Mouse (Mus musculus) MEL (cell line): Measurements from ENCODE around the gene Ccdc88b. TPM values are rescaled to one million over a fixed set of nuclear protein-coding genes. Genes with fewer than 3 reads are reported as not detected.

Source experiments
- DNase-seq: peaks from one replicate; pipeline ENCODE4 v3.0.0; 2011; ENCODE audit warnings: low read depth, low spot score
- H3K27ac ChIP-seq: 2 replicates; pipeline ENCODE4 v1.5.1; 2012; ENCODE audit warnings: low read depth, mild to moderate bottlenecking, control low read depth, low read length, moderate library complexity; ENCODE audit not compliant: control insufficient read depth
- H3K27me3 ChIP-seq, 2 experiments: fragments of 150-350 bp in 1 of 2; sonication (generic) in 1 of 2; 2 replicates each; pipeline ENCODE4 v1.6.1; 2012; ENCODE audit warnings: low read length in 2 of 2, mild to moderate bottlenecking in 2 of 2, improper control_type of control experiment in 1 of 2, moderate library complexity in 1 of 2; ENCODE audit not compliant: insufficient read depth in 2 of 2, control insufficient read depth in 1 of 2
- H3K36me3 ChIP-seq, 2 experiments: 2 replicates each; pipeline ENCODE4 v1.6.1; 2012 to 2014; ENCODE audit warnings: low read length in 2 of 2, improper control_type of control experiment in 1 of 2, inconsistent platforms in 1 of 2, mild to moderate bottlenecking in 1 of 2; ENCODE audit not compliant: insufficient read depth in 2 of 2, control insufficient read depth in 1 of 2
- H3K4me1 ChIP-seq, 2 experiments: fragments of 150-350 bp in 1 of 2; sonication (generic) in 1 of 2; 2 replicates each; pipeline ENCODE4 v1.6.1; 2012; ENCODE audit warnings: low read length in 2 of 2, improper control_type of control experiment in 1 of 2, mild to moderate bottlenecking in 1 of 2; ENCODE audit not compliant: insufficient read depth in 2 of 2, control insufficient read depth in 1 of 2
- H3K4me3 ChIP-seq, 2 experiments: fragments of 150-350 bp in 1 of 2; sonication (generic) in 1 of 2; 2 replicates each; pipeline ENCODE4 v1.5.1; 2012; ENCODE audit warnings: low read depth in 2 of 2, low read length in 2 of 2, mild to moderate bottlenecking in 2 of 2, moderate library complexity in 2 of 2, control low read depth in 1 of 2, improper control_type of control experiment in 1 of 2; ENCODE audit not compliant: control insufficient read depth in 1 of 2, insufficient read depth in 1 of 2
- H3K79me2 ChIP-seq: 2 replicates; pipeline ENCODE4 v1.6.1; 2012; ENCODE audit warnings: mild to moderate bottlenecking, low read length, moderate library complexity; ENCODE audit not compliant: control insufficient read depth, poor library complexity, insufficient read depth
- H3K9ac ChIP-seq: 2 replicates; pipeline ENCODE4 v1.6.1; 2012; ENCODE audit warnings: low read depth, mild to moderate bottlenecking, control low read depth, low read length, moderate library complexity; ENCODE audit not compliant: control insufficient read depth, poor library complexity, severe bottlenecking
- H3K9me3 ChIP-seq: fragments of 150-350 bp; sonication (generic); replicated peaks from 2 replicates; pipeline ENCODE4 v1.6.1; 2012; ENCODE audit warnings: mild to moderate bottlenecking, low read length, improper control_type of control experiment, moderate library complexity; ENCODE audit not compliant: insufficient read depth
- CHD2 ChIP-seq: IDR thresholded peaks from 2 replicates; pipeline ENCODE4 v1.6.1; 2011; ENCODE audit warnings: low read length, improper control_type of control experiment
- CTCF ChIP-seq, 3 experiments: IDR thresholded peaks in 2 of 3; conservative IDR thresholded peaks in 1 of 3; 2 replicates each; pipeline ENCODE4 v1.5.1; 2011 to 2012; ENCODE audit warnings: low read length in 3 of 3, low read depth in 2 of 3, mild to moderate bottlenecking in 2 of 3, improper control_type of control experiment in 1 of 3, inconsistent platforms in 1 of 3, mixed read lengths in 1 of 3, moderate library complexity in 1 of 3; ENCODE audit not compliant: control insufficient read depth in 1 of 3, insufficient read depth in 1 of 3, poor library complexity in 1 of 3, severe bottlenecking in 1 of 3
- ELF1 ChIP-seq: IDR thresholded peaks from 2 replicates; pipeline ENCODE4 v1.6.1; 2014; ENCODE audit warnings: low read depth, mild to moderate bottlenecking, inconsistent platforms, low read length, improper control_type of control experiment, moderate library complexity
- EP300 ChIP-seq, 2 experiments: IDR thresholded peaks; 2 replicates each; pipeline ENCODE4 v1.6.1; 2011; ENCODE audit warnings: improper control_type of control experiment in 2 of 2, low read length in 2 of 2, low read depth in 1 of 2, mild to moderate bottlenecking in 1 of 2
- ETS1 ChIP-seq: IDR thresholded peaks from 2 replicates; pipeline ENCODE4 v1.6.1; 2012; ENCODE audit warnings: low read depth, mild to moderate bottlenecking, inconsistent platforms, low read length, improper control_type of control experiment, moderate library complexity
- HCFC1 ChIP-seq: IDR thresholded peaks from 2 replicates; pipeline ENCODE4 v1.6.1; 2012; ENCODE audit warnings: low read depth, mild to moderate bottlenecking, inconsistent platforms, low read length, improper control_type of control experiment, moderate library complexity
- KAT2A ChIP-seq: conservative IDR thresholded peaks from 2 replicates; pipeline ENCODE4 v1.6.1; 2012; ENCODE audit warnings: low read depth, low read length, improper control_type of control experiment, inconsistent platforms
- MAZ ChIP-seq: IDR thresholded peaks from 2 replicates; pipeline ENCODE4 v1.6.1; 2012; ENCODE audit warnings: low read depth, mild to moderate bottlenecking, inconsistent platforms, low read length, improper control_type of control experiment
- MEF2A ChIP-seq: IDR thresholded peaks from 2 replicates; pipeline ENCODE4 v1.6.1; 2014; ENCODE audit warnings: low read depth, mild to moderate bottlenecking, inconsistent platforms, low read length, improper control_type of control experiment; ENCODE audit not compliant: poor library complexity, insufficient replicate concordance, severe bottlenecking; ENCODE audit errors: extremely low read depth
- MYB ChIP-seq: IDR thresholded peaks from 2 replicates; pipeline ENCODE4 v1.6.1; 2011; ENCODE audit warnings: mild to moderate bottlenecking, low read depth, low read length, improper control_type of control experiment
- POLR2A ChIP-seq, 2 experiments: IDR thresholded peaks; 2 replicates each; pipeline ENCODE4 v1.6.1; 2011 to 2012; ENCODE audit warnings: low read length in 2 of 2, mild to moderate bottlenecking in 2 of 2, control low read depth in 1 of 2, improper control_type of control experiment in 1 of 2, low read depth in 1 of 2, moderate library complexity in 1 of 2; ENCODE audit not compliant: control insufficient read depth in 1 of 2, insufficient read depth in 1 of 2, poor library complexity in 1 of 2
- RAD21 ChIP-seq: IDR thresholded peaks from 2 replicates; pipeline ENCODE4 v1.6.1; 2011; ENCODE audit warnings: mild to moderate bottlenecking, low read depth, low read length, improper control_type of control experiment
- RCOR1 ChIP-seq: IDR thresholded peaks from 2 replicates; pipeline ENCODE4 v1.6.1; 2012; ENCODE audit warnings: low read depth, mild to moderate bottlenecking, inconsistent platforms, low read length, improper control_type of control experiment
- SIN3A ChIP-seq: IDR thresholded peaks from 2 replicates; pipeline ENCODE4 v1.6.1; 2012; ENCODE audit warnings: low read length, improper control_type of control experiment, inconsistent platforms
- TBP ChIP-seq: IDR thresholded peaks from 2 replicates; pipeline ENCODE4 v1.8.0; 2011; ENCODE audit warnings: low read depth, low read length, improper control_type of control experiment
- UBTF ChIP-seq: IDR thresholded peaks from 2 replicates; pipeline ENCODE4 v1.6.1; 2012; ENCODE audit warnings: low read depth, mild to moderate bottlenecking, inconsistent platforms, low read length, improper control_type of control experiment, moderate library complexity, borderline replicate concordance; ENCODE audit not compliant: insufficient read depth
- USF1 ChIP-seq: IDR thresholded peaks from 2 replicates; pipeline ENCODE4 v1.6.1; 2014; ENCODE audit warnings: low read depth, mild to moderate bottlenecking, inconsistent platforms, low read length, improper control_type of control experiment, moderate library complexity
- ZC3H11A ChIP-seq: IDR thresholded peaks from 2 replicates; pipeline ENCODE4 v1.6.1; 2012; ENCODE audit warnings: low read depth, mild to moderate bottlenecking, inconsistent platforms, low read length, improper control_type of control experiment
- ZKSCAN1 ChIP-seq: IDR thresholded peaks from 2 replicates; pipeline ENCODE4 v1.6.1; 2012; ENCODE audit warnings: low read depth, mild to moderate bottlenecking, inconsistent platforms, low read length, improper control_type of control experiment, moderate library complexity
- polyA plus RNA-seq, 2 experiments: library from polyadenylated mRNA; stranded (reverse) in 1 of 2; unstranded in 1 of 2; fragments of >175 nt in 1 of 2; fragments of >200 nt in 1 of 2; gene quantifications; 2 replicates each; pipeline versions ENCODE4 v1.2.1 to v1.2.4; 2012; ENCODE audit warnings: low replicate concordance in 2 of 2, low read depth in 1 of 2; ENCODE audit not compliant: insufficient read length in 2 of 2, insufficient read depth in 1 of 2, missing spikeins in 1 of 2
- total RNA-seq: library from RNA; depleted of rRNA; stranded (reverse); fragments of 300-350 nt; gene quantifications from 2 replicates; pipeline ENCODE4 v1.2.3, GENCODE M21; 2012

Gene Ccdc88b
- total and polyA plus RNA-seq, 3 experiments = 32.4 to 59.8 TPM; not detected in 1

DNA sequence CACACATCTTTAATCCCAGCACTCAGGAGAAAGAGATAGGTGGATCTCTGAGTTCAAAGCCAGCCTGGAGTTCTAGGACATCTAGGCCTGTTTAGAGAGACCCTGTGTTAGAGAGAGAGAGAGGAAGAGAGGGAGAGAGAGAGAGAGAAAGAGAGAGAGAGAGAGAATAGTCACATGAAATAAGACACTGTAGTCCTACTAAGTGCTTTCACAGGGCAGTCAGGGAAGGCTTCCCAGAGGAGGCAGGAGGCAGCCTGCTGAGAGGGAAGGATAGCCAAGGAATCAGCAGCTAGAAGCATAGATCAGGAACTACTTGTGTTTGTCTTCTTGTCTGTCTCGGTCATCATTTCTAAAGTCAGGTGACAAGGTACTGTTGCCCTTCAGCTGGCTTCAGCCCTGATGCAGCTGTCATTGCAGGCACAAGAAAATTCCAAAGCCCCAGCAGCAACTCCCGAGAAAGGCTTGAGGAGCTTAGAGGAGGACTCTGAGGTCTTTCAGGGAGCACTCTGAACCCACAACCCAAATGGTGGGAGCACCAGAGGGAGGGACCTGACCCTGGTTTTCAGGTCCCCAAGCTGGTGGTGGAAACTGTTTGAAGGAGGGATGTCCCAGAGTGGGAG is 1.1 kb upstream of the Ccdc88b start:
- Histone ChIP-seq H3K27ac (no peak overlapping the region), H3K79me2 (peaks cover 9% of the 10 kb centered on the region), H3K36me3 (peaks cover 2 to 11% of the 10 kb centered on the region in 2 experiments; a peak in 2 of 4 replicates), H3K27me3 (no peaks in the 10 kb centered on the region), H3K9me3 (no peaks in the 10 kb centered on the region), H3K4me1 (peaks cover 7 to 8% of the 10 kb centered on the region in 2 experiments; a peak in 3 of 4 replicates), H3K4me3 (no peak overlapping the region; a peak in 1 of 4 replicates), H3K9ac (no peak overlapping the region)
- DNase-seq = no peak
- TF ChIP-seq ZKSCAN1 (peak; percentile 91), HCFC1 (no peak), MAZ (no peak)

DNA sequence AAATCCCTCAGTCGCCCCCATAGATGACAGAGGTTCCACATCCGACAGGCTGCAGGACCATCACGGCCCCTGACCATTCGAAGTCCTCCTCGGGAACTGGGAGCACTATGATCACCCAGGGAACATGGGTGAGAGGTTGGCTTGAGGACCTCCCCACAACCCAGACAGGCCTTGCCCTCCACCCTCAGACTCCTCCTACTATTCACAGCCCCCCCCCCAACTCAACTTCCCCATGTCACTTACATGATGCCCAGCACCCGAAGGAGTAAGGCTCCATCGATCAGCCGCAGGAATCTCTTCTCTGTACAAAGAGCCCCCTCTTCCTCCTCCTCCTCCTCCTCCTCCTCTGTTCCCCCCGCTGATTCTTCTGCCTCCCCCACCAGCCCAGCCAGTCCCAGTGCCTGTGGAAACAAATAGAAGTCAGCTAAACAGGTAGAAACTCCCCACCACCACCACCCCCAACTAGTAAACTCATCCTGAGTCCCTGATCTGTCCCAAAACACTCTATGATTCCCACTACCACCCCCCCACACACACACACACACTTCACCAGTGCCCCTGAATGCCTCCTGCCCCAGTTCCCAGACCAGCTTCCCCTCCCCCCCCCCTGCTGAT is 513 bp downstream of the Ccdc88b start:
- Histone ChIP-seq H3K4me1 (peaks cover 7 to 8% of the 10 kb centered on the region in 2 experiments; a peak in 3 of 4 replicates), H3K9me3 (no peaks in the 10 kb centered on the region), H3K79me2 (peaks cover 9% of the 10 kb centered on the region), H3K27me3 (no peaks in the 10 kb centered on the region), H3K36me3 (peaks cover 4 to 11% of the 10 kb centered on the region in 2 experiments; a peak in 3 of 4 replicates), H3K9ac (peak overlapping the region; percentile 58), H3K27ac (peak overlapping the region; percentile 37; the same call in 1 of the 2 replicates), H3K4me3 (peak overlapping the region; percentile 42 to 50)
- no peak for TF ChIP-seq ZC3H11A
- no peak for TF ChIP-seq KAT2A
- TF ChIP-seq USF1 = no peak
- no peak for TF ChIP-seq SIN3A
- TF ChIP-seq MAZ = peak; percentile 10; the same call in 1 of the 2 replicates
- TF ChIP-seq RCOR1 = no peak
- no peak for TF ChIP-seq EP300 (IDR thresholded peaks at IDR 0.05; ENCODE audit: low read depth in 1 of 2, low read length in 2 of 2)
- no peak for TF ChIP-seq UBTF
- peak; percentile 48 for DNase-seq

DNA sequence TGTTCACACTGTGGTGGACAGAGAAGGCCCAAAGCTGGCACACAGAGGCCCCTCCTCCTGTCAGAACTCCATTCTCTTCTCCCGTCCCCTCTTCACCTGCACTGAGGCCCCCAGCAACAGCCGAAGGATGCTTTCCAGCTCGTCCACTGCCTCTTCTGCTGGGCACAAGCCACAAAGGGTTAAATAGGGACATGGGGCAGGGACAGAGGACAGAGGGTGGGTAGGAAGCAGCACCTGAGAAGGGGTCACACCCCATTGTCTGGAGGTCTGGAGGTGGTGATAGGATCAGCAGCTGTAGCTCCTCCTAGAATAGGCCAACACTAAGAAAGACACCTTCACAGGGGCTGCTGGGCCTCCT is 1.0 kb downstream of the Ccdc88b start:
- H3K27me3 ChIP-seq = no peaks in the 10 kb centered on the region
- H3K27ac ChIP-seq = no peak overlapping the region
- H3K4me3 ChIP-seq = peak overlapping the region in 1 of 2 experiments; percentile 42; a peak in 2 of 4 replicates
- peak overlapping the region; percentile 58 for H3K9ac ChIP-seq
- TF ChIP-seq CHD2 (no peak), RAD21 (no peak), TBP (no peak), ETS1 (no peak), ELF1 (no peak), MEF2A (no peak), POLR2A (IDR thresholded peaks at IDR 0.05; ENCODE audit: control insufficient read depth in 1 of 2, insufficient read depth in 1 of 2, low read depth in 1 of 2, low read length in 2 of 2, poor library complexity in 1 of 2) (no peak), ZC3H11A (no peak), CTCF (IDR thresholded peaks at IDR 0.05 in 2 of 3, conservative IDR thresholded peaks at IDR 0.05 in 1 of 3; ENCODE audit: control insufficient read depth in 1 of 3, insufficient read depth in 1 of 3, low read depth in 2 of 3, low read length in 3 of 3, poor library complexity in 1 of 3, severe bottlenecking in 1 of 3) (no peak), MYB (no peak), ZKSCAN1 (no peak)
- H3K9me3 ChIP-seq = no peaks in the 10 kb centered on the region
- H3K79me2 ChIP-seq = peaks cover 9% of the 10 kb centered on the region
- H3K4me1 ChIP-seq = peaks cover 7 to 8% of the 10 kb centered on the region in 2 experiments; a peak in 3 of 4 replicates
- peaks cover 4 to 11% of the 10 kb centered on the region in 2 experiments; a peak in 3 of 4 replicates for H3K36me3 ChIP-seq
- no peak for DNase-seq
